Mouse (Mus musculus) embryonic fibroblast, embryonic 13.5 days (primary cell): ENCODE measurements around the gene Ccdc191. TPM values are rescaled to one million over a fixed set of nuclear protein-coding genes. Genes with fewer than 3 reads are reported as not detected.
A peak's percentile ranks its signal among the peaks of the same experiment; 100 is the strongest.

ENCODE experiments used
- H3K27ac ChIP-seq: 2 replicates; pipeline ENCODE4 v1.5.1; 2012; ENCODE audit warnings: low read length, control low read depth, inconsistent platforms; ENCODE audit not compliant: insufficient read depth
- H3K4me1 ChIP-seq: 2 replicates; pipeline ENCODE4 v1.6.1; 2011; ENCODE audit warnings: low read length; ENCODE audit not compliant: control insufficient read depth, insufficient read depth
- H3K4me3 ChIP-seq: 2 replicates; pipeline ENCODE4 v1.5.1; 2011; ENCODE audit warnings: mild to moderate bottlenecking, control low read depth, low read length; ENCODE audit not compliant: insufficient read depth
- CTCF ChIP-seq: IDR thresholded peaks from 2 replicates; pipeline ENCODE4 v1.5.1; 2011; ENCODE audit warnings: mild to moderate bottlenecking, control low read depth, low read length, moderate library complexity, borderline replicate concordance; ENCODE audit not compliant: insufficient read depth
- POLR2A ChIP-seq: IDR thresholded peaks from 2 replicates; pipeline ENCODE4 v1.6.1; 2011; ENCODE audit warnings: low read depth, mild to moderate bottlenecking, control low read depth, low read length, moderate library complexity
- polyA plus RNA-seq: library from polyadenylated mRNA; stranded (reverse); fragments of >200 nt; gene quantifications from 2 replicates; pipeline ENCODE4 v1.2.4, GENCODE M21; 2011; ENCODE audit warnings: low read depth; ENCODE audit not compliant: missing spikeins, insufficient read length

Ccdc191 gene
- polyA plus RNA-seq, 1 experiment: 7.1 TPM

GRCm38 (mm10) chr16:43890005-43890336 lies 371 bp downstream of the Ccdc191 start:
- Histone ChIP-seq H3K27ac (no peak overlapping the region), H3K4me1 (no peaks in the 10 kb centered on the region), H3K4me3 (peak overlapping the region; percentile 86)
- TF ChIP-seq POLR2A (no peak), CTCF (0 out of 2 replicates have a peak, but pooled peaks have one; percentile 5)

- H3K4me3 ChIP-seq: no peak overlapping the region
Measured at GRCm38 (mm10) chr16:43890747-43891336, 1.2 kb downstream of the Ccdc191 start.

GRCm38 (mm10) chr16:43894501-43894900 lies 4.9 kb downstream of the Ccdc191 start:
- H3K4me1 ChIP-seq: no peaks in the 10 kb centered on the region
- H3K27ac ChIP-seq: no peak overlapping the region
- no peak overlapping the region for H3K4me3 ChIP-seq
- TF ChIP-seq POLR2A (no peak), CTCF (no peak)

More at GRCm38 (mm10) chr16:43890747-43891336, 1.2 kb downstream of the Ccdc191 start:
- TF ChIP-seq POLR2A (no peak), CTCF (no peak)
- Histone ChIP-seq H3K4me1 (no peaks in the 10 kb centered on the region), H3K27ac (no peak overlapping the region)

GRCm38 (mm10) chr16:43900138-43900537 lies 10.5 kb downstream of the Ccdc191 start:
- no peaks in the 10 kb centered on the region for H3K4me1 ChIP-seq
- H3K27ac ChIP-seq: no peak overlapping the region
- TF ChIP-seq POLR2A (no peak), CTCF (no peak)
- no peak overlapping the region for H3K4me3 ChIP-seq

GRCm38 (mm10) chr16:43900571-43900970 lies 11.0 kb downstream of the Ccdc191 start:
- no peaks in the 10 kb centered on the region for H3K4me1 ChIP-seq
- TF ChIP-seq POLR2A: no peak
- no peak for TF ChIP-seq CTCF
- H3K4me3 ChIP-seq: no peak overlapping the region
- H3K27ac ChIP-seq: no peak overlapping the region

GRCm38 (mm10) chr16:43908881-43909280 lies 19.3 kb downstream of the Ccdc191 start:
- Histone ChIP-seq H3K4me3 (no peak overlapping the region), H3K27ac (no peak overlapping the region), H3K4me1 (no peaks in the 10 kb centered on the region)
- TF ChIP-seq POLR2A: no peak
- TF ChIP-seq CTCF: peak; percentile 37; the same call in 1 of the 2 replicates

- H3K27ac ChIP-seq: no peak overlapping the region
- TF ChIP-seq CTCF (no peak), POLR2A (no peak)
- no peak overlapping the region for H3K4me3 ChIP-seq
- H3K4me1 ChIP-seq: no peaks in the 10 kb centered on the region
Measured at GRCm38 (mm10) chr16:43918867-43919266, 29.3 kb downstream of the Ccdc191 start.

- Histone ChIP-seq H3K4me3 (no peak overlapping the region), H3K4me1 (no peaks in the 10 kb centered on the region), H3K27ac (no peak overlapping the region)
- TF ChIP-seq POLR2A (no peak), CTCF (no peak)
Measured at GRCm38 (mm10) chr16:43922024-43922423, 32.4 kb downstream of the Ccdc191 start.

- TF ChIP-seq CTCF (no peak), POLR2A (no peak)
- no peaks in the 10 kb centered on the region for H3K4me1 ChIP-seq
Measured at GRCm38 (mm10) chr16:43922630-43923029, 33.0 kb downstream of the Ccdc191 start.

GRCm38 (mm10) chr16:43925001-43925558 lies 35.5 kb downstream of the Ccdc191 start:
- no peaks in the 10 kb centered on the region for H3K4me1 ChIP-seq
- no peak overlapping the region for H3K27ac ChIP-seq
- H3K4me3 ChIP-seq: no peak overlapping the region
- TF ChIP-seq CTCF: no peak
- no peak for TF ChIP-seq POLR2A

More at GRCm38 (mm10) chr16:43922630-43923029, 33.0 kb downstream of the Ccdc191 start:
- Histone ChIP-seq H3K4me3 (no peak overlapping the region), H3K27ac (no peak overlapping the region)
